Mouse (Mus musculus) CD4-positive, CD25-positive, alpha-beta regulatory T cell, adult 4 months (primary cell): ENCODE measurements around the gene Erlec1. TPM values are rescaled to one million over a fixed set of nuclear protein-coding genes. Genes with fewer than 3 reads are reported as not detected.

Experiments used
- polyA plus RNA-seq, 2 experiments: library from polyadenylated mRNA; unstranded; fragments of 100-300 nt; shearing (Covaris generic); gene quantifications; one replicate each; pipeline ENCODE4 v1.2.1; 2017

Erlec1 gene
- polyA plus RNA-seq, 2 experiments from 2014 or later: 7.3 to 12.5 TPM

Other genes starting within 250 kb of the Erlec1 start
- gene Psme4, start 182.6 kb downstream of the Erlec1 start, polyA plus RNA-seq: 10 to 100 TPM; 22.5 to 29.4 TPM
- gene Gpr75, start 69.0 kb downstream of the Erlec1 start, polyA plus RNA-seq: not detected
- gene Asb3, start 68.9 kb downstream of the Erlec1 start, polyA plus RNA-seq: 10 to 100 TPM; 60.6 to 67.6 TPM
- gene Chac2, start 32.0 kb upstream of the Erlec1 start, polyA plus RNA-seq: 10 to 100 TPM in 1 of 2 experiments, 1 to 10 TPM in 1; 8.8 to 10.1 TPM
- not detected for gene Gm17332, start 228.1 kb upstream of the Erlec1 start, polyA plus RNA-seq